Mouse (Mus musculus) hindbrain, embryonic 13.5 days (tissue): ENCODE results near the gene Tox3. TPM values are rescaled to one million over a fixed set of nuclear protein-coding genes. Genes with fewer than 3 reads are reported as not detected.

Experiments
- ATAC-seq: fragments of 200-750 bp; cut with Nextera tagmentation; 2 replicates; pipeline ENCODE4 v1.8.0; 2017; ENCODE audit warnings: moderate TSS enrichment; ENCODE audit not compliant: low FRiP score
- H3K27ac ChIP-seq: fragments of 300-500 bp; sonication (generic); 2 replicates; pipeline ENCODE4 v1.5.1; 2015; ENCODE audit warnings: inconsistent platforms, mild to moderate bottlenecking, moderate library complexity
- H3K27me3 ChIP-seq: fragments of 300-500 bp; sonication (generic); 2 replicates; pipeline ENCODE4 v1.6.1; 2015; ENCODE audit warnings: mild to moderate bottlenecking, inconsistent platforms
- H3K36me3 ChIP-seq: fragments of 300-500 bp; sonication (generic); 2 replicates; pipeline ENCODE4 v1.6.1; 2015; ENCODE audit warnings: mild to moderate bottlenecking, inconsistent platforms
- H3K4me1 ChIP-seq: fragments of 300-500 bp; sonication (generic); replicated peaks from 2 replicates; pipeline ENCODE4 v1.6.1; 2015; ENCODE audit warnings: inconsistent platforms
- H3K4me2 ChIP-seq: fragments of 300-500 bp; sonication (generic); 2 replicates; pipeline ENCODE4 v1.6.1; 2015; ENCODE audit warnings: inconsistent platforms, mild to moderate bottlenecking, moderate library complexity
- H3K4me3 ChIP-seq: fragments of 300-500 bp; sonication (generic); 2 replicates; pipeline ENCODE4 v1.5.1; 2015; ENCODE audit warnings: mild to moderate bottlenecking, inconsistent platforms
- H3K9ac ChIP-seq: fragments of 300-500 bp; sonication (generic); 2 replicates; pipeline ENCODE4 v1.6.1; 2015; ENCODE audit warnings: mild to moderate bottlenecking, inconsistent platforms
- H3K9me3 ChIP-seq: fragments of 300-500 bp; sonication (generic); 2 replicates; pipeline ENCODE4 v1.6.1; 2016; ENCODE audit warnings: inconsistent platforms
- WGBS: fragments of 180-500 bp; shearing (Covaris S2); methylation state at CpG from one replicate; pipeline ENCODE4 v1.1.7; 2015; 5-methylcytosine and 5-hydroxymethylcytosine counted together
- polyA plus RNA-seq: library from polyadenylated mRNA; unstranded; fragments of >200 nt; fragmentation: Nextera tagmentation; extraction: Ambion mirVana; gene quantifications from 2 replicates; pipeline ENCODE4 v1.2.1, GENCODE M21; 2015

Gene Tox3
- polyA plus RNA-seq = 20.1 and 23.6 TPM in 2 replicates

GRCm38 (mm10) chr8:90348178-90348925 is at the start of gene Tox3:
Tox3 (minus strand) TSS chr8:90348343.
- peak within 1 kb of the TSS; percentile 97 for H3K27ac ChIP-seq
- H3K4me3 ChIP-seq = peak within 1 kb of the TSS; percentile 83
- no peaks in the 10 kb centered on the region for H3K9me3 ChIP-seq
- 3% methylated on average over 14 of the region's 89 CpGs for WGBS
- H3K9ac ChIP-seq = peak within 1 kb of the TSS; percentile 97
- no peaks in the 10 kb centered on the region for H3K36me3 ChIP-seq
- peaks cover 43% of the 10 kb centered on the region for H3K4me1 ChIP-seq
- ATAC-seq = peak; percentile 67
- H3K4me2 ChIP-seq = peak within 1 kb of the TSS; percentile 72
- no peaks in the 10 kb centered on the region for H3K27me3 ChIP-seq

DNA sequence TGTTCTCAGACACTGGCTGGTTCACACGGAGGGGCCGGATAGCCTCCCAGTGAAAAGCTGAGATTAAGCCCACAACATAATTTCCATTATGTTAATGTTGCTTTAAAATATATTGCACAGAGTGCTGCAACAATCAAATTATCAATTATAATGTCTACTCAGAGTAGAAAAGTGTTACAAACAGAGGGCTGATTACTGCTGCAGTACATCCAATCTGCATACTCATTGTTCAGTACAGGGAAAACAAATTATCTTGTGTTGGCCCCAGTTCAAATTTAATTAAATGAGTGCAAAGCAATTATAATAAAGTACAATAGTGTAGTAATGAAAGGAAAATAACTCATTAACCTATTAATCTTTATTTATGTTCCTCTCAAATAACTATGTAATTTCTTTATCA is 44.5 kb upstream of the Tox3 start:
- H3K27ac ChIP-seq = no peak overlapping the region
- H3K9me3 ChIP-seq = no peaks in the 10 kb centered on the region
- no peaks in the 10 kb centered on the region for H3K36me3 ChIP-seq
- no peak overlapping the region for H3K4me2 ChIP-seq
- no peak overlapping the region for H3K4me3 ChIP-seq
- no peak overlapping the region for H3K9ac ChIP-seq
- 38% methylated on average over 2 of the region's 2 CpGs for WGBS
- H3K4me1 ChIP-seq = peaks cover 10% of the 10 kb centered on the region
- ATAC-seq = no peak
- H3K27me3 ChIP-seq = peaks cover 7% of the 10 kb centered on the region; the same call in 1 of the 2 replicates

DNA sequence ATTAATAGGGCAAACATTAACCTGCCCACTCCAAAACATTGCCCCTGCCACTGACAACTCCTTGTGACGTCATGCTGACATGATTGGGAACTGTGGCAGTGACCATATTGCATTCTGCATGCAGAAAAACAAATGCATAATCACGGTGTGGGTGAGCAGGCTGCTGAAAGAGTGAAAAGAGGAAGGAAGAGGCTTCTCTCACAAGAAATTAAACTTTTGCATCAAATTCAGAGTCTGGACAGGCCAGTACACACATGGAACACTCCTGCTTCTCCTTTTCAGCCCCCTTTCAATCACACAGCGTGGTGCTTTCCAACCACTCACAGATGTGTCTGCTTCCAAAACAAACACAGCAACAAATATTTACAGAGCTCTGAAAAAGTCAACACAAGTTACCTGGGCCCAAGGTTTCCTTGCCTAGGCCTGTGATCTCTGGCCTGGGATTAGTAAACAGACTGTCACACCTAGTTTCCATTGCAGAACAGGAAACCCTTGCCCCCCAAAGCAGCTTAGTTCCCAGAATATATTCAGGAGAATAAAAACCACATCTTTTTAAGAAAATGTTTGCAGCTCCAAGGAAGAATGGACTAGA is 43.4 kb upstream of the Tox3 start:
- no peaks in the 10 kb centered on the region for H3K9me3 ChIP-seq
- peaks cover 10% of the 10 kb centered on the region for H3K4me1 ChIP-seq
- H3K27me3 ChIP-seq = peaks cover 7% of the 10 kb centered on the region; the same call in 1 of the 2 replicates
- H3K4me2 ChIP-seq = no peak overlapping the region
- H3K9ac ChIP-seq = no peak overlapping the region
- H3K36me3 ChIP-seq = no peaks in the 10 kb centered on the region
- WGBS = 69% methylated on average over 3 of the region's 3 CpGs
- H3K27ac ChIP-seq = 0 out of 2 replicates have a peak overlapping the region, but pooled peaks have one; percentile 23
- no peak for ATAC-seq
- no peak overlapping the region for H3K4me3 ChIP-seq

DNA sequence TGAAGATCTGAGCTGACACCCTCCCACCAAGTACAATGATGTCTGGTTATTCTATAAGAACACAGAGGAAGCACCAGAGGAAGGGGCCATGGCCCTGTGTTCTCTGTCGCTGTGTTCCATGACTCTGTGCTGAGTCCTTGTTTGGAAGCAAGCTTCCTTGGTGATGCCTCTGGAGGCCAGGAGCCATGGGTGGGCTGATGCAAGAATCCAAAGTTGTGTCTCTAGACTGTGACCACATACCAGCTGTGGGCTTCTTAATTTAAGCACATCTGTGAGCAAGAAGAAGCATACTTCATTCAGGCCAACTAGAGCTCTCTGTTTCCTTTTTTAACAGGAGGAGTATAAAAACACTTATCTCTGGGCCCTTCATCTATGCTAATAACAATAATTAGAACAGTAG is 42.7 kb upstream of the Tox3 start:
- H3K9me3 ChIP-seq = no peaks in the 10 kb centered on the region
- no peaks in the 10 kb centered on the region for H3K36me3 ChIP-seq
- H3K4me1 ChIP-seq = peaks cover 10% of the 10 kb centered on the region
- H3K4me2 ChIP-seq = no peak overlapping the region
- no peak overlapping the region for H3K9ac ChIP-seq
- 91% methylated on average over 1 of the region's 1 CpGs for WGBS
- H3K4me3 ChIP-seq = no peak overlapping the region
- no peak for ATAC-seq
- H3K27ac ChIP-seq = no peak overlapping the region
- peaks cover 7% of the 10 kb centered on the region; the same call in 1 of the 2 replicates for H3K27me3 ChIP-seq

DNA sequence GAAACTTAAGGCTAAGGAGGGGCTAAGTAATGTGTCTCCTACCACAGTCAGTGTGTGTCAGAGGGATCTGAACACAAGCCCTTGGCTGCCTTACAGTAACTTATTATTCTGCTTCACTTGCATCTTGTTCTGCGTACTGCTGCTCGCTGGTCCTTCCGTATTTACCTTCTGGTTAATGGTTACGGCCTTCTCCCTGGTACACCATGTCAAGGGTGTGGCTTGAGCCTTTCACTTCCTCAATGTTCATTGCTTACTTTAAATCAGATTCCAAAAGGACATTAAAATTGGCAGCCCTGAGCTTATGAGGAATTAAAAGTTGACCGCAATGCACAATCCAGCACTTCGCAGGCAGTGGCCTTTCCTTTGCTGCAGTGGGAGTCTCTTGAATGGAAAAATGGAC is 30.9 kb upstream of the Tox3 start:
- Histone ChIP-seq H3K4me3 (no peak overlapping the region), H3K36me3 (no peaks in the 10 kb centered on the region), H3K4me2 (no peak overlapping the region), H3K4me1 (0 out of 2 replicates have a peak, but pooled peaks cover 2% of the 10 kb centered on the region), H3K27ac (no peak overlapping the region), H3K9me3 (no peaks in the 10 kb centered on the region), H3K27me3 (no peaks in the 10 kb centered on the region), H3K9ac (no peak overlapping the region)
- WGBS = 91% methylated on average over 6 of the region's 6 CpGs
- ATAC-seq = no peak

DNA sequence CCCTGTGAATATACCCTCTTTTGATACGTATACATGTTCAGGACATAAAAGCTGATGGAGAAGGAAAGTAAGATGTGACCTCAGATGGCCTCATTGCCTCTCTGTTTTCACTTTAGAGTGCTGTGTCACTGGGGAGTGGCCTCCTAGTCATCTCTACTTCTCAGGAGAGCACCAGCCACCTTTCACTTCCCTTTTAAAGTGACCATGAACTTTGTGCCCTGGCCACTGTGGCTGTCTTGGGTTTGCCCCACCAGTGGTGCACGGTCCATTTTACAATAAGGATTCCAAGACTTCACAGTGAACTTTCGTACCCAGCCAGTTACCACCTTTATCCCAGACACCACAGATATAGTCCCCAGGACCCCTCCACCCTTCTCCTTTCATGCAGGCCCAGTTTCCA is 29.9 kb upstream of the Tox3 start:
- no peak for ATAC-seq
- no peak overlapping the region for H3K4me3 ChIP-seq
- H3K36me3 ChIP-seq = no peaks in the 10 kb centered on the region
- no peaks in the 10 kb centered on the region for H3K9me3 ChIP-seq
- 0 out of 2 replicates have a peak, but pooled peaks cover 2% of the 10 kb centered on the region for H3K4me1 ChIP-seq
- H3K27me3 ChIP-seq = no peaks in the 10 kb centered on the region
- H3K9ac ChIP-seq = no peak overlapping the region
- over 99% methylated on average over 3 of the region's 3 CpGs for WGBS
- H3K4me2 ChIP-seq = no peak overlapping the region
- no peak overlapping the region for H3K27ac ChIP-seq

GRCm38 (mm10) chr8:90371611-90372222 is 23.6 kb upstream of the Tox3 start:
- Histone ChIP-seq H3K4me1 (0 out of 2 replicates have a peak, but pooled peaks cover 2% of the 10 kb centered on the region), H3K4me3 (no peak overlapping the region), H3K9ac (no peak overlapping the region), H3K36me3 (no peaks in the 10 kb centered on the region), H3K27ac (no peak overlapping the region), H3K4me2 (no peak overlapping the region), H3K27me3 (no peaks in the 10 kb centered on the region), H3K9me3 (no peaks in the 10 kb centered on the region)
- ATAC-seq = no peak
- WGBS = 83% methylated on average over 10 of the region's 10 CpGs

DNA sequence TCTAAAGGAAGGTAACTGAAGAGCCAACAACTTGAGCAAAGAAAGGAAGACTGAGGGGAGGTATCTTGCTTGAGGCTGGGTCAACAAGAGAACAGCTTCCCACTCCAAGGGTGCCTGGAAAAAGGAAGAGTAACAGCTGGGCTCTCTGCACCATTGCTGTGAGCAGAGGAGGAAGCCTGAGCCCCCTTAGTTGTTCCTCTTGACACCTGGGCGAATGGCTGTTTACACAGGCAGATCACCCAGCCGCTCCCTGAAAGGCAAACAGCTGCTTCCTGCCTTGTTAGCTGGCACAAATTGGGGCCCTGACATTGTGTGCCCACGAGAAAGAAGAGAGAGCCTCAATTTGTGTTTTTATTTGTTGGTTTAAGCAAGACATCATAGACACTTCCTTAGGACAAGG is 21.7 kb upstream of the Tox3 start:
- Histone ChIP-seq H3K4me2 (no peak overlapping the region), H3K27me3 (no peaks in the 10 kb centered on the region), H3K27ac (no peak overlapping the region), H3K4me3 (no peak overlapping the region), H3K9ac (no peak overlapping the region), H3K4me1 (0 out of 2 replicates have a peak, but pooled peaks cover 2% of the 10 kb centered on the region), H3K9me3 (no peaks in the 10 kb centered on the region), H3K36me3 (no peaks in the 10 kb centered on the region)
- no peak for ATAC-seq
- 59% methylated on average over 3 of the region's 3 CpGs for WGBS

DNA sequence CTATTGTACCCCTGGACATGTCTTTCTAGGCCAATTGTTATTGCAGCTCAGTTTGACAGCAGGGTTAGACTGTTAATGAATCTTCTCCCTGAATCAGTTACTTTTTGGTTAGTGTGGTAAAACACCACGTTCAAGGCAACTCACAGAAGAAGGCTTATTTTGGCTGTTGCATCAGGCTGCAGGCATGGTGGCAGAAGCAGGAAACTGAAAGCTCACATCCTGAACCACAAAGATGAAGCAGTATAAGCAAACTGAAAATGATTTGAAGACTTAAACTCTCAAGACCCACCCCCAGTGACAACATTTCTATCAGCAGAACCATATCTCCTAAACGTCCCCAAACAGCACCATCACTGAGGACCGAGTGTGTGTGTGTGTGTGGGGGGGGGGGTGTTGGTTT is 8.6 kb upstream of the Tox3 start:
- H3K36me3 ChIP-seq = no peaks in the 10 kb centered on the region
- 82% methylated on average over 3 of the region's 3 CpGs for WGBS

GRCm38 (mm10) chr8:90354782-90355181 is 6.6 kb upstream of the Tox3 start:
- WGBS = 76% methylated on average over 3 of the region's 3 CpGs
- Histone ChIP-seq H3K4me2 (no peak overlapping the region), H3K27ac (no peak overlapping the region), H3K36me3 (no peaks in the 10 kb centered on the region), H3K27me3 (no peaks in the 10 kb centered on the region), H3K9ac (no peak overlapping the region), H3K4me1 (peaks cover 18% of the 10 kb centered on the region), H3K9me3 (no peaks in the 10 kb centered on the region), H3K4me3 (no peak overlapping the region)
- ATAC-seq = no peak

More for the DNA sequence above, 8.6 kb upstream of the Tox3 start:
- Histone ChIP-seq H3K27ac (no peak overlapping the region), H3K4me1 (peaks cover 13% of the 10 kb centered on the region), H3K4me3 (no peak overlapping the region), H3K4me2 (no peak overlapping the region), H3K9me3 (no peaks in the 10 kb centered on the region), H3K27me3 (no peaks in the 10 kb centered on the region), H3K9ac (no peak overlapping the region)
- ATAC-seq = no peak

- Histone ChIP-seq H3K27ac (no peak overlapping the region; the same call in 1 of the 2 replicates), H3K9me3 (no peaks in the 10 kb centered on the region), H3K4me1 (peaks cover 25% of the 10 kb centered on the region), H3K36me3 (no peaks in the 10 kb centered on the region), H3K4me2 (peak overlapping the region; percentile 9; the same call in 1 of the 2 replicates), H3K4me3 (no peak overlapping the region), H3K27me3 (no peaks in the 10 kb centered on the region), H3K9ac (no peak overlapping the region)
- ATAC-seq = no peak
- WGBS = 15% methylated on average over 16 of the region's 16 CpGs
Observed at GRCm38 (mm10) chr8:90353960-90354540, 5.9 kb upstream of the Tox3 start.

DNA sequence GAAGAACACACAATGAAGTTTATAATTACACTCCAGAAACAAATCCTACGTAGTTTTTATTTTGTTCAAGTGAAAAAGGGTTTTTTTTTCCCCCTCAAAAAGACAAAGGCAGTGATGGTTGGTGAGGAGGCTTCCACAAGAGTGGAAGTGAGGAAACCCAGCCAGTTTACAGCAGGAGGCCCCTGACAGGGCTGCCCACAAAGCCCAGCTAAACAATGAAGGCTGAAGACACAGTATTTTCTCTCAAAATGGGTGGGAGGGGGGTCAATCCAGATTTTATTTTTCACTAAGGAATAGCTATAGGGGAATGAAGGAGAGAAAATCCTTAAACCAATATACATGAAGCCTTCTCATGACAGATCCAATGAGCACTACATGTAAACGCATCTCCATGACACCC is 5.4 kb upstream of the Tox3 start:
- WGBS = 10% methylated on average over 2 of the region's 2 CpGs
- ATAC-seq = no peak

More for the DNA sequence above, 5.4 kb upstream of the Tox3 start:
- no peaks in the 10 kb centered on the region for H3K9me3 ChIP-seq
- no peak overlapping the region for H3K4me3 ChIP-seq
- peaks cover 28% of the 10 kb centered on the region for H3K4me1 ChIP-seq
- H3K27me3 ChIP-seq = no peaks in the 10 kb centered on the region
- H3K27ac ChIP-seq = no peak overlapping the region; the same call in 1 of the 2 replicates
- peak overlapping the region; percentile 9; the same call in 1 of the 2 replicates for H3K4me2 ChIP-seq
- H3K9ac ChIP-seq = no peak overlapping the region
- H3K36me3 ChIP-seq = no peaks in the 10 kb centered on the region
